Mouse (Mus musculus) yolk sac, embryonic 10.5 days (tissue): ENCODE results near the gene Yeats4.
A peak's percentile ranks its signal among the peaks of the same experiment; 100 is the strongest.
"Not testable (repeated sequence)": the region's sequence is repeated elsewhere in the genome, so short reads cannot be mapped to it uniquely, and the experiment has no call there.

Source experiments
- DNase-seq: peaks from one replicate; pipeline ENCODE4 v3.0.0-alpha.2; 2017; ENCODE audit warnings: low spot score

Gene Yeats4

DNA sequence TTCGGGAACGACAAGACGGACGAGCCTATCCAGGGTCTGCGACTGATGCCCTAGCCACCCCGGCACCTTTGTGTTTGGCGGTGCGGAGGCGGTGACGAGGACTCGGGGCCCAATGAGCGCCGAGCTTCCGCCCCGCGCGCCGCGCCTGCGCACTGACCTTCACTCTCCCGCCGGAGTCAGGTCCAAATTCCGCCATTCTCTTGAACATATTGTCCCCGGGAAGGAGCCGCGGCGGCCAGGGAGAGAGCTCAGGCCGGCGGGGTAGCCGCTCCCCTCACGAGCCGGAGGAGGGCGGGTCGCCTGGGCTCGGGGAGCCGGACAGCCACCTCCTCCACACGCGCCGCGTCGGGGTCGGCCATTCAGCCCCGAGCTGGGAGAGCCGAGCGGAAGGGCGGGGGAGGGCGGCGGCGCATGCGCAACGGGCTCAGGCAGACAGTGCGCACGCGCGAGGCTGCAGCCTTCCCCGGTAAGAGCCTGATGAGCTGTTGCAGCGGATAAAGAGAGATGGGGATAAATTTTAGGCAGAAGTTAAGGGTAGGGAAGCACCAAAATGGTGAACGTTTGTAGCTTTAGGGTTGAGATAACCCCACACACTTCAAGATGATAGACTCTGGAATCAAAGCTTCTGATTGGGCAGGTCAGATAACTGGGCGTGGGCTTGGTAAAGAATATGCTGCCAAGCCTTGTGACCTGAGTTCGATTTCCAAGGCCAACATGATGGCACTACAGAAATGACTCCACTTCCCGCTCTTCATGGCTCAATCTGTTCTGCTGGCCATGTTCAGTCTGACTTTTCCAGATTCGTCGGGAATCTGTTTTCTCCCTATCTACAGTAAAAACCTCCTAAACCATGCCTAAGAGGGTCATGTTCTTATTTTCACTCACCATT lies at the start of gene Yeats4:
Yeats4 (minus strand) TSS at position 406 of the 889 bp plus-strand sequence.
- peak; percentile 97 for DNase-seq

DNA sequence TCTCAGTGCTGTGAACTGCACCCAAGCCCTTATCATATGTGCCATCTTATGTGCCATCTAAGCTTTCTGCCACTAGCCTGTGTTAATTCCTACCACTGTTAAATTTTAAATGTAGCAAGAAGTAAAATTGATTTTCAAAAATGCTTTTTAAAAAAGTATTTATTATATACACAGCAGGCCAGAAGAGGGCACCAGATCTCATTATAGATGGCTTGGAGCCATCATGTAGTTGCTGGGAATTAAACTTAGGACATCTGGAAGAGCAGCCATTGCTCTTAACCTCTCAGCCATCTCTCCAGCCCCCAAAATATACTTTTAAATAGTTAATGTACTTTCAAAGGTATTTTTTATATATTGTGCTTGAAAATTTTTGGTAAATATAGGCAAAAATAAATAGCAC lies 47.7 kb upstream of the Yeats4 start:
- no peak for DNase-seq

DNA sequence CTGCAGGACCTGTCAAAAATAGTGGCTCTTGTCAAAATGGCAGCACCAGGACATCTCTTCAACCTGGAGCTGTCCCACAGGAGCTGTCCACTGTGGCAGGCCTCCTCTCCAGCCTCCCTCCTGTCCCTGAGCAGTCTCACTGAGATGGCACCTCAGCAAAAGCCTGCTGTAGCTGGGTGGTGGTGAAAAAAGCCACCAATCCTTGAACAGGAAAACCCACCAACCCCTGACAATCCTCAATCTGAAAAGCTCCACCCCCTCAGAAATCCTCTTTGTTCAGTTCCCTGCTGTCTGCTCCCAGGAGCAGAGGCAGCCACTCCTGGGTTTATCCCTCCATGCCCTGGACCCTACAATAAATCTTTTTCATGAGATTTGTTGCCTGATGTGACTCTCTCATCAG lies 35.6 kb upstream of the Yeats4 start:
- DNase-seq = no peak

DNA sequence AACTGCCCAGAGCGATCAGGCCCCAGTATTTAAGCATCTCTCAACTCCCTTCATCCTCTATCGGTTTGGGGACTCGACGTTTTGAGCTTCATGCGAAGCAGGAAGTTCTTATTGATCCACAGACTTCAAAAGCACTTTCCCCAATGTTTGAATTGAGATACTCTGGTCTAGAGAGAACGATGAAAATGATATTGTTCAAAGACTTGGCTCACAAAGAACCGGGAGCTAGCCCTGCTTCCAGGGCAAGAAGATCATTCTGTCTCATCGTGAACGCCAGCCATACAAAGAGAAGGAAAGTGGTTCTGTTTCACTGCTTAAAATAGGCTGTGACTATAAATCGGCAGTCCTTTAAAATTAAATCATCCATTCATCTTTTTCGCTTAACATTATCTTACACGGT lies 14.3 kb upstream of the Yeats4 start, which contains the start of gene 9530003J23Rik:
9530003J23Rik (minus strand) TSS at position 101 of the 400 bp plus-strand sequence.
- DNase-seq = no peak

DNA sequence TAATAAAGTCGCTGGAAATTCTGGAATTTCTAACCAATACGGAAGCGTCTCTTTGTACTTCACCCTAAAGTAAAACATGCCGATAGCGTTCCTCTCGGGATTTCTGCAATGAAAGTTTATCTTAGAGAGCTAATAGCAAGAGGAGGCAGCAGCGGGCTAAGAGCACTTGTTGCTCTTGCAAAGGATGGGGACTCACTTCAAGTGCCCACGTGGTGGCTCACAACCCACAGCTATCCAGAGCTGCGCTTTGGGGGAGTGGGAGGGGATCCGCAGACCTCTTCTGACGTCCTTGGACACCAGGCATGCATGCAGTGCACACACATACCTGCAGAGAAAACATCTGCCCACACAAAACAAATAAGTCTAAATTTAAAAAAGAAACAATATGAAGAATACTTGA lies 11.6 kb upstream of the Yeats4 start:
- DNase-seq = no peak

DNA sequence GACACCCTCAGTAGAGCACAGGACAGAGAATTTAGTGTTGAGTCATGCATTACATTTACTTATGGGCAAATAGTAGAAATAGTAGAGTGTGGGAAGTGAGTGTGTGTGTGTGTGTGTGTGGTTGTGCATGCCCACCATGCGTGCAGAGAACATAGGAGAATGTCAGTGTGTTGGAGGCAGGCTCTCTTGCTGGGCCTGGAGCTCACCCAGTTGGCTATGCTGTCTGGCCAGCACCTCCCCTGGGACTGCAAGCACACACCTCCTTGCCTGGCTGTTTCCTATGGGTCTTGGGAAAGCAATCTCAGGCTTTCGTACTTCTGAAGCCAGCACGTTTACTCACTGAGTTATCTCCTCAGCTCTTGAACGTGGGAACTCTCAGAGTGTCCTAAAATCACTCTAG lies 10.5 kb upstream of the Yeats4 start:
- no peak for DNase-seq

DNA sequence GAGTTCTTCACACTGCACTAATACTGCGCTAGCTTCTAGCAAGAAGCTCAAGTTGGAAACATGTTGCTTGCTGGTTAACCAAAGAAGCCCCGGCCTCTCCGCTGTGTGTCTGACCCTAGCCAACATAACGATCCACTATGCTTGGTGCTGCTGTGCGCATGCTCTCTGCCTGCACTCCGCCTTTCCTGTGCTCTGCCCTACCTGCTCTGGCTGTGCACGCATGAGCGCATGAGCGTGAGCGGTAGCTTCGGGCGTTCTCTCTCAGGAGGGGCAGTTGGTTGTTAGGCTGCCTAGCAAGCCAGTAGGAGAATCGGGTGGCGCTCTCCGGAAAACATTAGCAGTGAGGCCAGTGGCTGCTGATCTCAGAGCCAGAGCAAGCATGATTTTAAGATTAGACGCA lies 5.5 kb upstream of the Yeats4 start:
- DNase-seq = peak; percentile 70

DNA sequence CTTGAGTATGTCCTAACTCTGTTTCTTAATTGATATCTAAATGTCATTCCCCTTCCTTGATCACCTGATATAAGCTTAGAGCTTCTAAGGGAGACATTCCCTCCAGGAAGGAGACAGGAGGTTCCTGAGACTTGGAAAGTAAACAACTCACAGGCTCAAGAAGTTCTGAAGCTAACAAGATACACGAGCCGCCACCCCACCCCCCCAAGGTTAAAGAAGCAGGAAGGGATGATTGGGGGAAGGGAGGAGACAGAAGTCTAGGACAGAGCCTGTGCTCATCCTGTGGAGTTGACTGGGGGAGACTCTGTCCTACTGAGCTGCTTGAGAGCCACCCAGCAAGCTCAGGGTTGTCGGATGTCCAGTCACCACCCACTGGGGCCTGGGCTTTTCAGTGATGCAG lies 1.7 kb upstream of the Yeats4 start:
- DNase-seq = no peak

DNA sequence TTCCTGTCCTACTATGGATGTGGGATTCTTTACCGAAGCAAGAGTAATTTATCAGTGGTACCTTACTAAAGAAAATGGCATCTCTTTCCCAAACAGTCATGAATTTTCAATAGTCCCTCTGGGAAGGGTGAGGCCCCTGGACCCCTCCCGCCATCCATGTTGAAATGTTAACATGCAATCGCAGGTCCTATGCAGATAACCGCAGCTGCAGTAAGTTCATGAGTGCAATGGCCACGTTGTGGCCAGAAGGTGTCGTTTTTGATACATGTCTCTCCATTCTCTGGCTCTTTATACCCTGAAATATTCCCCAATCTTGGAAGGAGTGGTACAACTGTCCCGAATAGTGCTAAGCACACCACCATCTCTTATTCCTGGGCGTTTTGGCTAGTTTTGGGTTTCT lies 787 bp upstream of the Yeats4 start:
- DNase-seq = no peak

DNA sequence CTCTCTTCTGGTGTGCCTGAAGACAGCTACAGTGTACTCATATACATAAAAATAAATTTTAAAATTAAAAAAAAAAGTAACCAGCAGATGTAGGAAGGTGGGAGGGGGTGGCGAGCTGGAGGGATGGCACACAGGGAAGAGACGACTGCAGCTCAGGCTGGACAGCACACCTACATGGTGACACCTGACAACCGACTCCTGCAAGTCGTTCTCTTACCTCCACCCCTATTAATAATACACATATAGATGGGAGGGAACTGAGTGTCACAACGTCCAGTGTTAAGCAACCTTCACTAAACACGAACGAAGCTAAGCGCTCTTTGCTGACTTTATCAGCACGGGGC lies 577 bp downstream of the Yeats4 start:
- DNase-seq = no peak

DNA sequence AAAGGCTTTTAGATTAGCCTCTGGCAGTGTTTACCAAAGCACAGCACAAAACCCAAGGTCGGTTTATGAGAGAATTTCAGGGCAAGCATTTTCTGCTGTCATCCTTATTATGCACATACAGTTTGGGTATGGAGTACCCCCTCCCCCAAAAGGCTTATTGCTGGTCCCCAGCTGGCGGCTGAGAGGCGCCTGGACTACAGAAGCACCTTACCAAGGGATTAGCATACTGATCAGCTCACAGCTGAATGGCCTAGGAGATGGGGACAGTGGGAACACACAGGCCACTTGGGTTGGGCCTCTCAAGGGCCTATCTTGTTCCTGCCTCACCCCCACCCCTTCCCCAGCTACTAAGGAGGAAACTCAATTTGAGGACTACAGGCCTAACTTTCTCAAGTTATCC lies 1.5 kb downstream of the Yeats4 start:
- no peak for DNase-seq

DNA sequence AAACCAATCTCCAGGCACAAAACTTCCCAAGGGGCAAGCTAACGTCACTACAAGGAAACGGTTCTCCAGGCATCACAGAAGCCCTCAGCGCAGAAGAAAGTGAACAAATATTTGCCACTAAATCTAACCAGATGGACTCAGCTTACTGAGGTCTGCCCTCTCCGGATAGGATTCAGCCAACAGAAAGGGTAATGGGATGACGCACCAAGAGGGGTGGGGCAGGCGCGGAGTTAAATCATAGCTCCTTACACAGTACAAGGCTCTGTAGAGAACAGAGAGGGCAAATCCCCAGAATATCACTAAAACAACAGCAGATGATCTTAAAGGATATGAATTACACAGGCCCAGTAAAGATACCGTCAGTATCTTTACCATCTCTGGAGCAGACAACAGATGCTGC lies 6.0 kb downstream of the Yeats4 start:
- no peak for DNase-seq

DNA sequence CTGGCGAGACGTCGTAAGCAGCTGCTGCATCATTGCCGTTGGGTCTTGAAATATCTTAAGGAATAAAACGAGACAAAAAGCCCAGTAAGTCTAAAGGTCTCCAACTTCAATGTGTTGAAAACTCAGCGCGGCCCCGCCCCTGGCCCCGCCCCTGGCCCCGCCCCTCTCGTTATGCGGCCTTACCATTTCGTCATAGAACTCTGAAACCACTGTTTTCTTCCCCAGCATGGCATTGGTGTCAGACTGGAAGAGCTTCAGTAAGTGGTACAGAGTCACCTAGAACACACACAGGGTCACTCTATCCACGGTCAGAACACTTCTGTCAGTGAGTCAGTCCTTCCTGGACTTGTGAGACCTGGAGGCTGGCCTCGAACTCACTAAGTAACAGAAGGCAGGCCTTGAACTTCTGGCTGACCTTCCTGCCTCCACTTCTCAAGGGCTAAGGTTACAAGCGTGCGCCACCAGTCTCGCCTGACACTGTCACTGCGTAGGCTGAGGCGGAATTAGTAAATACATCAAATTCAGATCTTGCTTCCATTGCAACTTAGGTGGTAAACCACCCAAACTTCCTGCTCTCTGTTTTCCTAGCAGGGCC lies 7.0 kb downstream of the Yeats4 start:
- no peak for DNase-seq

DNA sequence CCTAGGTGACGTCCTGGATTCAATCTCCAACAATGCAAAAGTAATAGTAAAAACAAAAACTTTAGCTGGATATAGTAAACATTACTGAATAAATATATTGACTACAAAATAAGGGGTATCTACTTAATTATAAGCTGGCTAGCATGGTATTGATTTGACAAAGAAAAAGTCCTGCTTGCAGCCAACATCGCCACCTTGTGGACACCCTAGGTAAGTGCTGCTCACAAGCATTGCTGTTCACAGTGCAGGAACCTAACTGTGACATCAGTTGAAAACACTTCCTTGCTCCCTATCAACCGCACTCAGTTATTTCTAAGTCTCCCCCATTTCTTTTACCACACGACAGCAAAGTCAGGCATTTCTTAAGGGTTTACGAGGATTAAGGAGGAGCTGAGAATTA lies 7.5 kb downstream of the Yeats4 start:
- DNase-seq = no peak

DNA sequence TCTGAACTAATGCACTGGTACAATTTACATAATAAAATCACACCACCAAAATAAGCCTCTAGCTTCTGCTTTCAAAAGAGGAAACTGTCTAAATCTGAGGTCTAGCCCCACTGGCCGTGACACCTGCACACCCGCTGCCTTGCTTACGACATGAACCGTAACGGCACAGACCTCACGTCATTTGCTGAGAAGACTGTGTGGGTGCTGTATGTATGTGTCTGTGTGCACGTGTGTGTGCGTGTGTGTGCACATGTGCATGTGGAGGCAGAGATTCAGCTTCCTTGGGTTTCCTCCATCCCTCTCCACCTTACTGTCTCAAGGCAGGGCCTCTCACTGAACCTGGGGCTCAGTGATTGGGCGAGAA lies 8.2 kb downstream of the Yeats4 start:
- no peak for DNase-seq

DNA sequence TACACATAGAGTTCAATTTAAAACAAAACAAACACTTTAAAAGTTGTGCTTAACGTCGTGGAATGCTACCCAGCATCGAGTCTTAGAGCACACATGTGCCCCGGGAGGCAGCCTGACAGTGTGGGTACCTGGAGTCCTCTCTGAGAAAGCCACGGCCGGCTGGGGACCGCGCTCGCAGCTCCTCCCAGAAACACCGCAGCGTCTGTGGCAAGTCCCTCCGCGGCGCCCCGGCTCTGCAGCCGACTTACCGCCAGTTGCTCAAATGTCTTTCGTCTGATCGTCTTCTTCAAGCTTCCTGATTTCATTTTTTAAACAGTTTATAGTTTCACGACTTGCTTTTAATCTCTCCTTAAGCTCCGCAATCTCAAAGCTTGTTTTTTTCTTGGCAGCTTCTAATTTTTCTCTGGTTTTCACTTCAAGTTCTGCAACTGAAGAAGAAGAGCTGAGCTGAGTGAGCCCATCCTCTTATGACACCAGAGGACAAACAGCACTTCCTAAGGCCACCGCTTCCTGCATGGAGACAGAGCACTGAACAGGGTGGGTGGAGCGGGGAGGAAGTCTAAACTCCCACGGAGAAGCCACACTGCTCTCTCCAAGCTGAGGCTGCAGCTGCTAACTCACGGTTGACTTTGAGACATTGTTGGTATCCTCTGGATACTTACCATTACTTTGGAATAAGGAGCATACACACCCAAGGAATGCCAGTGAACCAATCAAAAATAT lies 8.7 kb downstream of the Yeats4 start:
- DNase-seq = no peak

DNA sequence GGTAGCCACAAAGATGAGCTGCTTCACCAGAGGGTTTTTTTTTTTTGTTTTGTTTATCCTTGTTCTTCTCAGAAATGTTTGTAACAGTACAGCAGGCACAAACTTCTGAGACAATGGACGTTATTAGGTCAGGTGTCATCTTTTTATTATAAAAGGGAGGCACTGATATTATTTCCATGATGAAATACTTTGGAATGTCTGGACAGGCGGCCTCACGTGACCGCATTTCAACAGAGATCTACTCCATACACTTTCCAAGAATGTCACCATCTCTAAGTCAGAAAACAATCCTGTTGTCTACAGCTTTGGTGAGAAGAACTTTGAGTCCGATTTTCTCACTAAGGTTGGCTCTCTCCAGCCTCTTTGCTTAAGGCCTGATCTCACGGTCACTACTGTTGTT lies 13.3 kb downstream of the Yeats4 start:
- DNase-seq = no peak

DNA sequence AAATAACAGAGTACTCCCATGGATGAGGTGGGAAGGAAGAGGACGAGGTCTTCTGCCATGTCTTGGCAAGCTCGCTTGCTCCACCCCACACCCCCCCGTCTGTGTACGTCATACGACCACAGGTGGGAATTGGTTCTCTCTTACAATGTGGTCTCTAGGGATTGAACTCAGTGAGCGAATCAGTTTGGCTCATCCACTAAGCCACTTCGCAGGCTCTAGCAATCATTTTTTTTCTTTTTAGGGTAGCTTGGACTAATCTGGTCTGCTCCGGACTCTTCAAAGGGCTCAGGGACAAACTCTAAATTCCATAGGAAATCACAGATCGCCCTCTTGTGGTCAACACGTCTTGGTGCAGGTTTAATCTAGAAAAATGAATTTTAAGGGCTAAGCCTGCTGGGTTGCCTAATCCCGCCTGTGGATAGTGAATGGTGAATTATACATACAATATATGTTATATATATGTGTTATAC lies 14.8 kb downstream of the Yeats4 start:
- peak; percentile 57 for DNase-seq

DNA sequence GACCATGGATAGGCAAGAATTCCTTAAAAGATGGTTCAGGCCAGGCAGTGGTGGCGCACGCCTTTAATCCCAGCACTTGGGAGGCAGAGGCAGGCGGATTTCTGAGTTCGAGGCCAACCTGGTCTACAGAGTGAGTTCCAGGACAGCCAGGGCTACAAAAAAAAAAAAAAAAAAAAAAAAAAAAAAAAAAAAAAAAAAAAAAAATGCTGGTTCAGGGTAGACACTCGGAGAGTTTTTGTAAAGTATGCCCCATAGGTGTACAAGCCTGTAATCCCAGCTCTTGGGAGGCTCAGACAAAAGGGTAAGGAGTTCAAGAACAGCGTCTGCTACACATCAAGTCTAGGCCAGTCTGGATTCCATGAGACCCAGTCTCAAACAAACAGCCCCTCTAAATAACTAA lies 15.5 kb downstream of the Yeats4 start:
- not testable (repeated sequence) for DNase-seq

DNA sequence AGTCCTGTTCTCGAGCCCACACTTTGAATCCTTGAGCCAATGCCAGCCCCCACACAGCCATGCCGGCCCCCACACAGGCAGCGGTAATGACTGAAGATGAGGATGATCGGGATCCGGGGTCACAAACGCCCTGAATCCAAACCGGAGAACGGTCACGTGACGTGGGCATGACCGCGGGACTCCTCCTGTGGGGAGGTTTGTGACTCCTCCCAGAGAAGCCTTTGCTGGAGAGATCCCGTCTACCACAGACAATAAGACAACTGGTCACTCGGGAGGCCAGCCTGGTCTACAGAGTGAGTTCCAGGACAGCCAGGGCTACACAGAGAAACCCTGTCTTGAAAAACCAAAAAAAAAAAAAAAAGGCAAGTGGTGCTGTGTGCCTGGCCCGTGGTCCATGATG lies 16.1 kb downstream of the Yeats4 start:
- DNase-seq = no peak

DNA sequence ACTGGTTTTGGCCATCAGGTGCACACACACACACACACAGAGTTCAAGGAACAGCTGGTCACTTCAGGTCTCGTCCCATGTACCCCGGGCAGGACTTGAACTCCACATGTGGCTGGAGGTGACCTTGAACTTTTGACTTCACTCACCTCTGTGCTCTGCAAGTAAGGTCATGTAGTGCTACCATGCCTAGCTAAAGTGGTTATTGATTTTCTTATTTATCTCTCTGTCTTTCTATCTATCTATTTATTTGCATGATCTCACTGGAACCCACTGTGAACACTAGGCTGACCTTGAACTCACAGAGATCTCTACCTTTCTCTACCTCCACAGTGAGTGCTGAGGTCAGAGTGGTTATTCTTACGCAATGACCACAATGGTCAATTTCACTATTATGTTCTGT lies 18.2 kb downstream of the Yeats4 start:
- no peak for DNase-seq

DNA sequence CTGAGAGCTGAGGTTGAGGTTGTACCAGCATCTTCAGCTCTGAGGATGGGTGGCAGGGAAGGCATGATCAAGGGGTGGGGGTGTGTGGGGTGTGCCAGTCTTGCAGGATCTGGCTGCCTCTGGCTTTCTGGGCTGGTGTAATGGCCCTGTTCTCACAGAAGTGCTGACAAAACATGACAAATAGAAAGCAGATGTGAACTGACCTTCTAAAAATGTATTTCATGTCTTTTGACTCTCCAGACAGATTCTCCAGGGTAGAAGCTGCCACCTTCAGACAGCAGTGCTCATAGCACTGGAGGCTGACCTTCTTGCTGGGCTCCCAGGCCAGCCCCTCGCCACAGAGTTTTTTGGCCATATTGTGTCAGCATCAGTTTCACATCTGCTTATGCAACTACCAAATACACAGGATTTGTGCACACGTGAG lies 20.7 kb downstream of the Yeats4 start:
- DNase-seq = peak; percentile 69

DNA sequence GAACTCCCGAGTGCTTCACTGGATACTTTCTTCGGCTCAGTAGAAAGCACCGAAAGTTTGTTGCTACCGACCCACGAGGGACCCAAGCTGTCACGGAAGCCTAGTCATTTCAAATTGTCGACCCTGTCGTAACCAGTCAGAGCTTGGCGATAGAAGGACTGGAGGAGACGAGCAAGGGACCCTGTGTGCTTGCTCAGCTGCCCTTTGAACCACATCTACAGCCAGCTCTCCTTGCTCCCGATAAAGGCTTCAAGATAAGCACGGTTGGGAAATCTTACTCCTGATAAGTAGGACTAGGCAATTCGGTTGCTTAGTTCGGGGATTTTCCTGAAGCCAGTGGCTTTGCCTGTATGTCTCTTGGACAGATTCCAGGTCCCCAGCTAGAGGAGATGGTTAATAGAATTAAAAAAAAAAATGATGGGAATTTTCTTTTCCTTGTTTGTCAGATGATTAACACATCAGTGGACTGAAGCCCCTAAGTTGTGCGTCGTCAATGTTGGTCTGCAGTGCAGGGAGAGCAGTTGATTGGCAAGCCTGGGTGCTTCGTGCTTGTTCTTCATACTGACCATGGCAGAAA lies 21.2 kb downstream of the Yeats4 start:
- DNase-seq = peak; percentile 78
